Mouse (Mus musculus): ENCODE results near the gene Phactr1. TPM values are rescaled to one million over a fixed set of nuclear protein-coding genes. Genes with fewer than 3 reads are reported as not detected.

The Phactr1 gene
- polyA plus RNA-seq, 2 experiments from 2014 or later: 0.65 TPM; not detected in 1

- no peak for ATAC-seq
These were observed 197.9 kb downstream of the Phactr1 start for GRCm38 (mm10) chr13:42878346-42878745.

DNA sequence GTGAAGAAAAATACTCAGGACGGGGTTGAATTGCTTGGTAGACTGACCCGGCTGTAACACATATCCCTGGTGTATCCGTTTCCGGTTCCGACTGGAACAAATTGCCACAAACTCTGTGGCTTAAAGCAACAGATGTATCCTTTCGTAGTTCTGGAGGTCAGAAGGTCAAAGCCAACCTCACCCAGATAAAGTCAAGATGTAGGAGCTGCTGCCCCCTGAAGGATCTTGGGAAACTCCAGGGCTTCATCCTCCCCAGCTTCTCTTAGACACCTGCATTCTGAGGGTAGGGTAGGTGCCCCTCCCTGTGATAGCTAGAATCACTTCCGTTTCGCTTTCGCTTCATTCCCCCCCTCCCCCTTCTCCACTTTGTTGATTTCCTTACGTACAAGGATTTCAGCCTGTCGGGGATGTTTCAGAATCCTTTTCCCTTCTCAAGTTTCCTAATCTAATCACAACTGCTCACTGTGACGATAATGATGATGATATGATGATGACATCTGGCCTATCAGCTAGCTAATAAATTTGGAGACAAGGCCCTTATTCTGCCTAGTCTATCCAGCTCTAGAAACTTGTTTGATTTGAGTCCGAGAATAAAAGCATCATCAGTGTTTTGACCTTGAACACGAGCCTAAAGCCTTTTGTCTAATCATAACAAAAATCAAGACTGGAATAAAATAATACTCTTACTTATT is 203.8 kb downstream of the Phactr1 start:
- ATAC-seq: no peak

DNA sequence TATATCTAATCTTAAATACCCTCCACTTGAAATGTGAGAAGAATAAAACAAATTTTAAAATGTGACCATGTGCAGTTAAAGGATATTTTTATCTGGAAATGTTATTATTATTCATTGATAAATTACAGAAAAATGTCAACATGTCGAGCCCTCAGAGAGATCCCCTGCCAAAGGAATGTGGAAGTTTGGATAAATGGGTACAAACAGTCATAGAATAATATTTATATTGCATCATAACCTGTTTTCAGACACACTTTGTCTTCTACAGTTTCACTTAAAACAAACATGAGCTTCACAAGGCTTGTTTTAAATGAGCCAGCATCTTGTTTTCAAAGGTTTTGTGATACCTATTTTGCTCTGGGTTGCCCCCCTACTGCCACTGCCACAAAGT is 204.3 kb downstream of the Phactr1 start:
- ATAC-seq: no peak

GRCm38 (mm10) chr13:42887701-42888100 is 207.3 kb downstream of the Phactr1 start:
- ATAC-seq: no peak

GRCm38 (mm10) chr13:42889516-42890474 is 209.4 kb downstream of the Phactr1 start:
- no peak for ATAC-seq

- ATAC-seq: no peak
These were observed 210.2 kb downstream of the Phactr1 start for GRCm38 (mm10) chr13:42890651-42891050.

GRCm38 (mm10) chr13:42894016-42894415 is 213.6 kb downstream of the Phactr1 start:
- no peak for ATAC-seq

DNA sequence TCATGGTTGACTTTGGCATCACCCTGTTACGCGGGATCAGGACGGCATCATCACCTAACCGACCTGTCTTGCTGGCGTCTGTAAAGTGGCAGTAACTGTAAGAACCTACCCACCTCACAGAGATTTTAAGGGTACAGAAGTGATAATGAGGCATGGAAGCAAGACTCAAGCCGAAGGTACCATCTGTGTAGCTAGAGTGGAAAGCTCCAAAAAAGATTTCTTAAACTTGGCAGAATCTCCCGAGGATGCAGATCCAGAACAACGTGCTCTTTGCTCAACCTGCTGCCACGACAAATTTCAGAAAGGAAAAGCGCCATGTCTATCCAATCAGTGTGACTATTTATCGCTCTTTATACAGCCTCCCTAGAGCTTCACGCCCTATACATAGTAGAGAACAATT is 214.2 kb downstream of the Phactr1 start:
- ATAC-seq: no peak

DNA sequence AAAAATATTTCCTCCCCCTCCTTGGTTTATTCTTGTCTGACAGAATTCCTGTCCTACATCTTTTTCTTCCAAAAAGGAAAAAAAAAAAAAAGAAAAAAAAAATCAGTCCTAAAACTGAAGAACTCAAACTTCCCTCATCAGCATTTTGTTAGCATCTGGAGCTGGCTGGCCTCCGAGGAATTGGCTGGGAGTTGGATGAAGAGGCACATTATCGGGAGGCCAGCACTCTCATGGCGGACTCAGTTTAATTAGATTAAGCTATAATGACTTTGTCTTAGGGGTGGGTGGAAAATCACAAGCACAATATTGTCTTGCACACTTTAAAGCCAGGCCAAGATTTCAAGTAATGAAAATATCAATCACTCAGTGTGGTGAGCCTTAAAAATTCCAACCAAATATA is 215.6 kb downstream of the Phactr1 start:
- no peak for ATAC-seq

- ATAC-seq: no peak
These were observed 219.2 kb downstream of the Phactr1 start for GRCm38 (mm10) chr13:42899611-42900010.

DNA sequence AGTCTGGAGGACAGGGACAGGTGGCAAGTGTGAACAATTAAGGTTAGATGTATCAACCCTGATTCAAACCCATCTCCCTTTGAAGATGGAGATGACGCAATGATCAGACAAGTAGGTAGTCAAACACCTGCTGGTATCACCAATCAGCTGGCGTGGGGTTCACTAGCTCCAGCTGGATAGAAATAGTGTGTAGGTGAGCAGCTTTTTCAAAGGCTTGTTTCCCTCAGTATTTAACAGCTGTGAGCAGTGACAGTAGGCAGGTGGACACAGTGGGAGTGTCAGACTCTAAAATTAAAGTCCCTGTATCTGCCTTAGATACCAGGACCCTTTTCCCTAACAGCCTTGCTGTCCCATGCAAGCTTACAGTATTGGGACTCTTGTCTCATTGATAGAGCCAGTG is 221.4 kb downstream of the Phactr1 start:
- ATAC-seq: no peak

GRCm38 (mm10) chr13:42902859-42903258 is 222.4 kb downstream of the Phactr1 start:
- ATAC-seq: no peak

GRCm38 (mm10) chr13:42905818-42906217 is 225.4 kb downstream of the Phactr1 start:
- no peak for ATAC-seq

DNA sequence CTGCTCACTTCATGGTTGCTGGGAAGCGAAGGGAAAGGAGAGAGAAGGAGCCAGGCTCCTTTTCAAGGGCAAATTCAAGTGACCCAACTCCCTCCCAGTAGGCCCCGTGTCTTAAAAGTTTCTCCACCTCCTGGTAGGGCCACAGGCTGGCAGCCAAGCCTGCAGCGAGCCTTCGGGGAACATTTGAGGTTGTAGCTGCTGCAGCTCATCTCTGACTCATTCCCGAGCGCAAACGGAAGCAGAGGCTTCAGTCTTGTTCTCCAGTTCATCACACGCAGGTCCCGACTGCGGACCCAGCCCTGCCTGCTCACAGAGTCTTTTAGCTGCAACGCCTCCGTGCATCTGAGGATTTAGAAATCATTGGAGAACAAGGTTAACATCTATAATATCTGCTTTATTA is 226.6 kb downstream of the Phactr1 start:
- no peak for ATAC-seq

DNA sequence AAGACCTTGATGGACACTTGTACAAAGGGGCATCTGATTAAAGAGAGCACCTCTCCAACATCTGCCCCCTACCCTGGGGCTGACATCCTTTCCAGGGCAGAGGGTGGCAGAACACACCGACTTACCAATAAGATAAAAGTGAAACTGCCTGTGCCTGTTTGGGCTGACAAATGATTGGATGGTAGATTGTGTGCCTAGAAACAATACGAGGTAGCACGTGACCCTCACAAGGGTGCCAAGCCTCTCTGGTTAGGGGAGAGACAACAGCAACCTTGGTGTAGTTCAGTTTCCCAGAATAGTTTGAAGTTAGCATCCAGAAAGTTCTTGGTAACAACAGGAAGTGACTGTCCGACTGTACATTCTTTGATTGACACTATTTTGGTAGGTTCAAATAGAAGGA is 234.7 kb downstream of the Phactr1 start:
- ATAC-seq: no peak

DNA sequence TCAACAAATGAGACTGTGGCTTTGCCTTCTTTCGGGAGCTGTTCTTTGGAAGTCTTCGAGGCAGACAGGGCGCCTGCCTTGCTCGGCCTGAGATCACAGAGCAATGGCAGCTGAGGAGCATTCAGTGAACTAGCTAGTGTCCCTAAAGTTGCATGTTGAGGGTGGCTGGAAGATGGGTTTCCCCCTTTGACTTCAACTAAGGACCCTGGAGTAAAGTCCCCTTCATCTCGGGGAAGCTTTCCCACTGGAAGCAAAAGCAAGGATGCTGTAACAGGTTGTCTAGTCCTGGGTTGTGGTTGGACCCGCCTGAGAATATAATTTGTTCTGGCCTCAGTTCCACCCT is 235.4 kb downstream of the Phactr1 start:
- ATAC-seq: no peak

GRCm38 (mm10) chr13:42916194-42917033 is 236.0 kb downstream of the Phactr1 start:
- ATAC-seq: no peak

DNA sequence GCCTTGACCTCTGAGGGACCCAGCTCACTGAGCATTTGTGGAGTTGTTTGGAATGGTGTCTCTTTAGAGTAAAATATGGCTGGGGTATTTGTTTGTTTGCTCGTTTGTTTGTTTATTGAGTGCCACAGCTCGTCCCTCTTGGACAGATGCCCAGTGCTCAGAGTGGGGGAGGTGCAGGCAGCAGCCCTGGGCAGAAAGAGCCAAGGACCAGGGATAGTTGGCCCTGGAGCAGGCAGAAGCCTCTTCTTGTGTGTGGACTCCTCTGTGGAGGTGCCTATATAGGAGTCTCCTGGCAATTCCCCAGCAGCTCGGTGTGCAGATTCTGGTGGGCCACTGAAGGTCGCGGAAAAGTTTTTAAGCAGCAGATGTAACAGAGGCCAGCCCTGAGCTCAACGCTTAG is 236.8 kb downstream of the Phactr1 start:
- no peak for ATAC-seq

DNA sequence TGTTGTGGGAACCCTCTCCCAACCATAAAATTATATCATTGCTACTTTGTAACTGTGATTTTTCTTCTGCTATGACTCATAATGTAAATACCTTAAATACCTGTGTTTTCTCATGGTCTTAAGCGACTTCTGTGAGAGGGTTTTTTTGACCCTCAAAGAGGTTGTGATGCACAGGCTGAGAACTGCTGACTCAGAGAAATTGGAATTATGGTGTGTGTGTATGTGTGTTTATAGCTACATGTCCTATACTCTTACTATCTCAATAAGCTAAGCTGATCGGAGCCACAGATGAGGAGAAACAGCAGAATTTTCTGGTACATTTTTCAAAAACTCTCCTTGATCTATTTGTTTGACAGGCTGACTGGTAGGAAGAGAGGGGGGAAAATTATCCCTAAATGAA is 239.6 kb downstream of the Phactr1 start:
- no peak for ATAC-seq

DNA sequence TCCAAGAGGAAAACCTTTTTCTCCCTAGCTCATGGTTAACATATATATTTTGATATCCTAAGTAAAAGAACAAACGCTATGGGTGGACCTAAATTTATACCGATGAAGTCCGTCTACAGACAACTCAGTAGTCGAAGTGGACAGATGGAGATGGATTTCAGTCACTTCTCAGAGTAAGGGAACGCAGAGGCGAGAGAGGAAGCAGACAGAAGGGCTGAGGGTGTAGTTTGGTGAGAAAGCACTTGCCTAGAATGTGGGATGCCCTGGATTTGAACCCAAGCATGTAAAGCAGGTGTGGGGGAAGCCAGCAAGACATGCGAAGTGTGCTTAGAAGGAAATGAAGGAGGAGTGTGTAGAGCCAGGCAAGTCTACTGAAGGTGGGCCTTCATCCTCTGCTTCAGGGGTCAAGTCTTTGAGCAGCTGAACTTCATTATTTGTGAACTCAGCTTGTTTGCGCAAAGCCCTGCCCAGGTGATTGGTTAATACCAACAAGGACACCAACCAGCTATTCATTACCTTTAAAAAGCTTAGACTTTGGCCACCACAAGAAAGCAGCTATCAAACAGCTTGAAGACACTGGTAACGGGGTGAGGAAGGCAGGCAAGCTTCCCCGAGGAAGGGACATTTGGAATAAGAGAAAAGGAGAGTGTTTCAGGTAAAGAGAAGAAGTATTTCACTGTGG is 241.5 kb downstream of the Phactr1 start:
- ATAC-seq: no peak

DNA sequence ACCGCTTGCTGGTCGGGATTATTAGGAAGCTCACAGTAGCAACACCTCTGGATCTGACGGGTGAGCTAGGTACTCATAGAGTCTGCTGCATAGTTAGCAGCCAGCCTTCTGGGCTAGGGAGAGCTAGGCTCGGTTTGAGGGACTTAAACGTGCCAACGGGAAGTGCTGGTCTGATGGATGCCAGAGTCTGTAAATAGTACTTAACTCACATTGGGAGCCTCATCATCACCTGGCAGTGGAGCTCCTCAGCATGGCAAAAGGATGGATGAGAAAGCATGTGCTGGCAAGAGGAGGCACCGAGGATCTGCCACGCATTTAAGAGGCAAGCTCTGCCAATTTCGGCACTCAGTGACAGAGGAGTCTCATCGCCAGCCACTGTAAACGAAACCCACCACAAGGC is 247.4 kb downstream of the Phactr1 start:
- no peak for ATAC-seq

DNA sequence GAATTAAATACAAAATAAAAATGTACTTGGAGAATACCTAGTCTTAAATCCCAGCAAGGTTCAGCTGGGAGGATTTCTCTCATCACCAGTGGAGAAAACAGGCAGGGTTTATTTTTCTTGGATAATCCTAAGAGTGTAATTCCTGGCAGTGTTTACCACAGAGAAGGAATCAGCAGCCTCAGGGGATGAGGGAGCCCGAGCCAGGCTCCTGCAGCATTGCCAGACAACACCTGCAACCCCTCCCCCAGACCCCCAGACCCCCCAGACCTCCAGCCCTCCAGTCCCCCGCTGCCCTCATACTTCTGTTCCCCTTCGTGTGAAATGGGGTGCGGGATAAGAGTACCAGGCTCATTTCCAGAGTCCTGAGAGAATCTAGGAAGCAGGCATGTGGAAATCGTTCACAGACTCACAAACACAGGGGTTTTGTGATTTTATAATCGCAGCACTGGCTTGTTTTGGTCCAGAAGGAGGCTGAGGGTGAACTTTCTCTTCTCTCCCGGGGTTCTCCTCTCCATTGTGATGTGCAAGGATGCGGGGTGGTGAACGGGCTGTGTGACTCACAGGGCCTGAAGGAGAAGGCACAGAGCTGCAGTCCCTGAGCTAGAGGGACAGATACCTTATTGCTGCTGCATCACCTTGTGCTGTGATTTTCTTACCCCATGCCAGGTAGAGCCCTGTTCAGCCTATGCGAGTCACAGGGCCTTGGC is 249.3 kb downstream of the Phactr1 start:
- no peak for ATAC-seq

Measured in CD4-positive, CD25-positive, alpha-beta regulatory T cell, adult 4 months (primary cell).